Mouse (Mus musculus): ENCODE measurements at regions not wholly inside any gene's neighbourhood (a gene's known extent, or its start where the extent isn't known, plus 50 kb on each side); places are given as distances from the start of the nearest gene placed in this dataset.

GRCm38 (mm10) chr19:26994586-26995352 is 109.1 kb downstream of the Gm815 start:
- no peak overlapping the region for H3K4me3 ChIP-seq (ENCODE audit: low read depth, low read length)
- H3K36me3 ChIP-seq (ENCODE audit: control insufficient read depth, insufficient read depth, low read length) = no peaks in the 10 kb centered on the region
- 74% methylated on average over 4 of the region's 4 CpGs for WGBS
- no peaks in the 10 kb centered on the region for H3K27me3 ChIP-seq (ENCODE audit: control insufficient read depth, insufficient read depth, low read length)
- no peak overlapping the region for H3K9ac ChIP-seq (ENCODE audit: low read length)
- ATAC-seq (ENCODE audit: low FRiP score) (no peak), DNase-seq (ENCODE audit: low spot score, missing footprints) (no peak)
- no peak overlapping the region for H3K4me2 ChIP-seq
- no peaks in the 10 kb centered on the region for H3K4me1 ChIP-seq (ENCODE audit: control insufficient read depth, insufficient read depth, low read length)
- no peak overlapping the region for H3K27ac ChIP-seq (ENCODE audit: low read depth, low read length)
- H3K9me3 ChIP-seq (ENCODE audit: control insufficient read depth, low read length) = no peaks in the 10 kb centered on the region

GRCm38 (mm10) chr19:26999596-26999995 is 113.9 kb downstream of the Gm815 start:
- Histone ChIP-seq H3K9me3 (ENCODE audit: control insufficient read depth, low read length) (no peaks in the 10 kb centered on the region), H3K4me2 (no peak overlapping the region), H3K4me1 (ENCODE audit: control insufficient read depth, insufficient read depth, low read length) (no peaks in the 10 kb centered on the region), H3K9ac (ENCODE audit: low read length) (no peak overlapping the region), H3K4me3 (ENCODE audit: low read depth, low read length) (no peak overlapping the region), H3K27me3 (ENCODE audit: control insufficient read depth, insufficient read depth, low read length) (no peaks in the 10 kb centered on the region), H3K27ac (ENCODE audit: low read depth, low read length) (no peak overlapping the region), H3K36me3 (ENCODE audit: control insufficient read depth, insufficient read depth, low read length) (no peaks in the 10 kb centered on the region)
- WGBS = 78% methylated on average over 3 of the region's 3 CpGs
- peak; percentile 76 for DNase-seq (ENCODE audit: low spot score, missing footprints)
- no peak for ATAC-seq (ENCODE audit: low FRiP score)

GRCm38 (mm10) chr19:27021930-27022329 is 136.2 kb downstream of the Gm815 start:
- DNase-seq (ENCODE audit: low spot score, missing footprints) = peak; percentile 61

GRCm38 (mm10) chr19:27022917-27023316 is 137.2 kb downstream of the Gm815 start:
- DNase-seq (ENCODE audit: low spot score, missing footprints) = peak; percentile 77
- Histone ChIP-seq H3K9ac (ENCODE audit: low read length) (no peak overlapping the region), H3K36me3 (ENCODE audit: control insufficient read depth, insufficient read depth, low read length) (no peaks in the 10 kb centered on the region), H3K27ac (ENCODE audit: low read depth, low read length) (no peak overlapping the region), H3K9me3 (ENCODE audit: control insufficient read depth, low read length) (no peaks in the 10 kb centered on the region), H3K4me3 (ENCODE audit: low read depth, low read length) (no peak overlapping the region), H3K27me3 (ENCODE audit: control insufficient read depth, insufficient read depth, low read length) (no peaks in the 10 kb centered on the region), H3K4me2 (no peak overlapping the region), H3K4me1 (ENCODE audit: control insufficient read depth, insufficient read depth, low read length) (no peaks in the 10 kb centered on the region)
- WGBS = 83% methylated on average over 5 of the region's 5 CpGs
- ATAC-seq (ENCODE audit: low FRiP score) = no peak

More at GRCm38 (mm10) chr19:27021930-27022329, 136.2 kb downstream of the Gm815 start:
- H3K4me3 ChIP-seq (ENCODE audit: low read depth, low read length) = no peak overlapping the region
- H3K4me2 ChIP-seq = no peak overlapping the region
- H3K27ac ChIP-seq (ENCODE audit: low read depth, low read length) = no peak overlapping the region
- ATAC-seq (ENCODE audit: low FRiP score) = no peak
- H3K4me1 ChIP-seq (ENCODE audit: control insufficient read depth, insufficient read depth, low read length) = no peaks in the 10 kb centered on the region
- no peaks in the 10 kb centered on the region for H3K27me3 ChIP-seq (ENCODE audit: control insufficient read depth, insufficient read depth, low read length)
- no peaks in the 10 kb centered on the region for H3K9me3 ChIP-seq (ENCODE audit: control insufficient read depth, low read length)
- WGBS = 87% methylated on average over 3 of the region's 3 CpGs
- no peak overlapping the region for H3K9ac ChIP-seq (ENCODE audit: low read length)
- H3K36me3 ChIP-seq (ENCODE audit: control insufficient read depth, insufficient read depth, low read length) = no peaks in the 10 kb centered on the region

- no peaks in the 10 kb centered on the region for H3K27me3 ChIP-seq (ENCODE audit: control insufficient read depth, insufficient read depth, low read length)
- H3K36me3 ChIP-seq (ENCODE audit: control insufficient read depth, insufficient read depth, low read length) = no peaks in the 10 kb centered on the region
- no peaks in the 10 kb centered on the region for H3K4me1 ChIP-seq (ENCODE audit: control insufficient read depth, insufficient read depth, low read length)
- no peaks in the 10 kb centered on the region for H3K9me3 ChIP-seq (ENCODE audit: control insufficient read depth, low read length)
- no peak overlapping the region for H3K4me3 ChIP-seq (ENCODE audit: low read depth, low read length)
- no peak for ATAC-seq (ENCODE audit: low FRiP score)
- no peak overlapping the region for H3K9ac ChIP-seq (ENCODE audit: low read length)
- no peak for DNase-seq (ENCODE audit: low spot score, missing footprints)
- 83% methylated on average over 1 of the region's 1 CpGs for WGBS
- H3K4me2 ChIP-seq = no peak overlapping the region
- H3K27ac ChIP-seq (ENCODE audit: low read depth, low read length) = no peak overlapping the region
Measured at GRCm38 (mm10) chr19:27028834-27029233, 143.2 kb downstream of the Gm815 start.

- 79% methylated on average over 7 of the region's 7 CpGs for WGBS
- DNase-seq (ENCODE audit: low spot score, missing footprints) (no peak), ATAC-seq (ENCODE audit: low FRiP score) (no peak)
- Histone ChIP-seq H3K4me2 (no peak overlapping the region), H3K9ac (ENCODE audit: low read length) (no peak overlapping the region), H3K9me3 (ENCODE audit: control insufficient read depth, low read length) (no peaks in the 10 kb centered on the region), H3K36me3 (ENCODE audit: control insufficient read depth, insufficient read depth, low read length) (no peaks in the 10 kb centered on the region), H3K4me1 (ENCODE audit: control insufficient read depth, insufficient read depth, low read length) (no peaks in the 10 kb centered on the region), H3K27ac (ENCODE audit: low read depth, low read length) (no peak overlapping the region), H3K4me3 (ENCODE audit: low read depth, low read length) (no peak overlapping the region), H3K27me3 (ENCODE audit: control insufficient read depth, insufficient read depth, low read length) (no peaks in the 10 kb centered on the region)
Measured at GRCm38 (mm10) chr19:27031030-27031700, 145.5 kb downstream of the Gm815 start.

GRCm38 (mm10) chr19:27032621-27033020 is 146.9 kb downstream of the Gm815 start:
- Histone ChIP-seq H3K4me2 (no peak overlapping the region), H3K27me3 (ENCODE audit: control insufficient read depth, insufficient read depth, low read length) (no peaks in the 10 kb centered on the region), H3K36me3 (ENCODE audit: control insufficient read depth, insufficient read depth, low read length) (no peaks in the 10 kb centered on the region), H3K27ac (ENCODE audit: low read depth, low read length) (no peak overlapping the region), H3K9me3 (ENCODE audit: control insufficient read depth, low read length) (no peaks in the 10 kb centered on the region), H3K9ac (ENCODE audit: low read length) (no peak overlapping the region), H3K4me1 (ENCODE audit: control insufficient read depth, insufficient read depth, low read length) (no peaks in the 10 kb centered on the region), H3K4me3 (ENCODE audit: low read depth, low read length) (no peak overlapping the region)
- DNase-seq (ENCODE audit: low spot score, missing footprints) = no peak
- WGBS = 82% methylated on average over 5 of the region's 5 CpGs
- no peak for ATAC-seq (ENCODE audit: low FRiP score)

- Histone ChIP-seq H3K27me3 (ENCODE audit: control insufficient read depth, insufficient read depth, low read length) (no peaks in the 10 kb centered on the region), H3K36me3 (ENCODE audit: control insufficient read depth, insufficient read depth, low read length) (no peaks in the 10 kb centered on the region), H3K9me3 (ENCODE audit: control insufficient read depth, low read length) (no peaks in the 10 kb centered on the region), H3K4me1 (ENCODE audit: control insufficient read depth, insufficient read depth, low read length) (no peaks in the 10 kb centered on the region; the same call in 1 of the 2 replicates), H3K4me3 (ENCODE audit: low read depth, low read length) (no peak overlapping the region), H3K4me2 (no peak overlapping the region), H3K27ac (ENCODE audit: low read depth, low read length) (no peak overlapping the region), H3K9ac (ENCODE audit: low read length) (no peak overlapping the region)
- ATAC-seq (ENCODE audit: low FRiP score) (no peak), DNase-seq (ENCODE audit: low spot score, missing footprints) (no peak)
- 41% methylated on average over 3 of the region's 3 CpGs for WGBS
Measured at GRCm38 (mm10) chr19:27038298-27038697, 152.6 kb downstream of the Gm815 start.

- no peak overlapping the region for H3K27ac ChIP-seq (ENCODE audit: low read depth, low read length)
- H3K4me2 ChIP-seq = no peak overlapping the region
- H3K4me3 ChIP-seq (ENCODE audit: low read depth, low read length) = no peak overlapping the region
- WGBS = 73% methylated on average over 3 of the region's 3 CpGs
- H3K9ac ChIP-seq (ENCODE audit: low read length) = no peak overlapping the region
- H3K36me3 ChIP-seq (ENCODE audit: control insufficient read depth, insufficient read depth, low read length) = no peaks in the 10 kb centered on the region
- ATAC-seq (ENCODE audit: low FRiP score) (no peak), DNase-seq (ENCODE audit: low spot score, missing footprints) (no peak)
- H3K9me3 ChIP-seq (ENCODE audit: control insufficient read depth, low read length) = no peaks in the 10 kb centered on the region
- H3K4me1 ChIP-seq (ENCODE audit: control insufficient read depth, insufficient read depth, low read length) = no peaks in the 10 kb centered on the region; the same call in 1 of the 2 replicates
- no peaks in the 10 kb centered on the region for H3K27me3 ChIP-seq (ENCODE audit: control insufficient read depth, insufficient read depth, low read length)
Measured at GRCm38 (mm10) chr19:27040321-27041025, 154.8 kb downstream of the Gm815 start.

Data from midbrain, embryonic 11.5 days (tissue).